Mouse (Mus musculus): ENCODE results near the gene Naga.

DNA sequence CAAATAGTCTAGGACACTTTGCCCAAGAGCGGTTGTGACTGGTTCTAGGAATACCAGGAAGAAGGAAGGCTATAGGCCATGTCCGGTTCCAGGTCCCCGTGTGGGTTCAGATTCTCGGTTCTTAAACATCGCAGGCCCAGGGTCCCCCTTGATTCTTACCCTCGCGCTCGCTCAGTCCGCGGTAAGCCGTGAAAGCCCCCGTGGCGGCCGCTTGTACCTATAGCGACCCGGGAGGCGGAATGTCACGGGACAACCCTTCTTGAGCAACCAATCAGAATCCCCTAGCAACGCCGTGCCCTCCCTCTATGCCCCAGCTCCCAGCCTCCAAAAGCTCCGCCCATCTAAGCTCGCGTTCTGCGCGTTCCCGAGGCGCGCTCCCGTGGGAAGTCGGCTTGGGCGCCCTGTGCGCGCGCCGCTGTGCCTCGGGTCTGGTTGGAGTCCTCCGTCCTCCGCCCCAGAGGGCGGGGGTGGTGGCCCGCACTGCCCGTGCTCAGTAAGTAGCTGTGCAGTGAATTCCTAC lies at the start of gene Naga, which contains the start of the genes Pheta2 and Smdt1:
- no peak for TF ChIP-seq CTCF (IDR thresholded peaks at IDR 0.05; ENCODE audit: low read depth, low read length)
- 0 out of 2 replicates have a peak, but pooled peaks have one; percentile 37 for TF ChIP-seq POLR2A (IDR thresholded peaks at IDR 0.05; ENCODE audit: extremely low read depth, insufficient read depth, low read length)
